Mouse (Mus musculus): Measurements from ENCODE around the gene D7Ertd443e. TPM values are rescaled to one million over a fixed set of nuclear protein-coding genes. Genes with fewer than 3 reads are reported as not detected.

D7Ertd443e gene
- polyA plus RNA-seq, 1 experiment, result 0.01 TPM

- Histone ChIP-seq H3ac (ENCODE audit: control insufficient read depth, insufficient read length, low read depth) (no peak overlapping the region), H3K79me3 (ENCODE audit: low read depth) (no peaks in the 10 kb centered on the region), H3K36me3 (ENCODE audit: control insufficient read depth, insufficient read depth) (no peaks in the 10 kb centered on the region), H3K79me2 (ENCODE audit: control insufficient read depth, insufficient read depth) (no peaks in the 10 kb centered on the region), H3K4me3 (ENCODE audit: insufficient read depth, poor library complexity, severe bottlenecking) (no peak overlapping the region), H3K27me3 (ENCODE audit: control insufficient read depth, insufficient read depth, insufficient read length) (peaks cover 3% of the 10 kb centered on the region)
- no peak for TF ChIP-seq MYOD1 (IDR thresholded peaks at IDR 0.05; ENCODE audit: control insufficient read depth, insufficient read length, low read depth)
- no peak for TF ChIP-seq USF1 (IDR thresholded peaks at IDR 0.05; ENCODE audit: low read depth)
- TF ChIP-seq CEBPB (IDR thresholded peaks at IDR 0.05; ENCODE audit: low read depth), result no peak
- no peak for TF ChIP-seq FOSL1 (IDR thresholded peaks at IDR 0.05; ENCODE audit: insufficient read depth, low read length, poor library complexity, severe bottlenecking)
- TF ChIP-seq MAX (IDR thresholded peaks at IDR 0.05), result no peak
- no peak for TF ChIP-seq CTCF (IDR thresholded peaks at IDR 0.05; ENCODE audit: control insufficient read depth, insufficient read depth, insufficient read length)
- TF ChIP-seq MYOG (IDR thresholded peaks at IDR 0.05; ENCODE audit: control insufficient read depth, extremely low read depth, insufficient read length), result no peak
These were observed 13.2 kb downstream of the D7Ertd443e start for GRCm38 (mm10) chr7:134372276-134372675.

- Histone ChIP-seq H3K27me3 (ENCODE audit: control insufficient read depth, insufficient read depth, insufficient read length) (peaks cover 3% of the 10 kb centered on the region), H3K36me3 (ENCODE audit: control insufficient read depth, insufficient read depth) (no peaks in the 10 kb centered on the region), H3K79me2 (ENCODE audit: control insufficient read depth, insufficient read depth) (no peaks in the 10 kb centered on the region), H3K79me3 (ENCODE audit: low read depth) (no peaks in the 10 kb centered on the region), H3K4me3 (ENCODE audit: insufficient read depth, poor library complexity, severe bottlenecking) (no peak overlapping the region), H3ac (ENCODE audit: control insufficient read depth, insufficient read length, low read depth) (no peak overlapping the region)
- TF ChIP-seq CTCF (IDR thresholded peaks at IDR 0.05; ENCODE audit: control insufficient read depth, insufficient read depth, insufficient read length) (no peak), MYOD1 (IDR thresholded peaks at IDR 0.05; ENCODE audit: control insufficient read depth, insufficient read length, low read depth) (no peak), USF1 (IDR thresholded peaks at IDR 0.05; ENCODE audit: low read depth) (no peak), FOSL1 (IDR thresholded peaks at IDR 0.05; ENCODE audit: insufficient read depth, low read length, poor library complexity, severe bottlenecking) (no peak), MYOG (IDR thresholded peaks at IDR 0.05; ENCODE audit: control insufficient read depth, extremely low read depth, insufficient read length) (no peak), MAX (IDR thresholded peaks at IDR 0.05) (no peak), CEBPB (IDR thresholded peaks at IDR 0.05; ENCODE audit: low read depth) (no peak)
These were observed 16.2 kb downstream of the D7Ertd443e start for GRCm38 (mm10) chr7:134369241-134369640.

- Histone ChIP-seq H3K79me2 (ENCODE audit: control insufficient read depth, insufficient read depth) (no peaks in the 10 kb centered on the region), H3K36me3 (ENCODE audit: control insufficient read depth, insufficient read depth) (no peaks in the 10 kb centered on the region), H3K4me3 (ENCODE audit: insufficient read depth, poor library complexity, severe bottlenecking) (no peak overlapping the region), H3ac (ENCODE audit: control insufficient read depth, insufficient read length, low read depth) (no peak overlapping the region), H3K79me3 (ENCODE audit: low read depth) (no peaks in the 10 kb centered on the region), H3K27me3 (ENCODE audit: control insufficient read depth, insufficient read depth, insufficient read length) (no peaks in the 10 kb centered on the region)
- TF ChIP-seq MYOD1 (IDR thresholded peaks at IDR 0.05; ENCODE audit: control insufficient read depth, insufficient read length, low read depth) (no peak), MAX (IDR thresholded peaks at IDR 0.05) (no peak), MYOG (IDR thresholded peaks at IDR 0.05; ENCODE audit: control insufficient read depth, extremely low read depth, insufficient read length) (no peak), CEBPB (IDR thresholded peaks at IDR 0.05; ENCODE audit: low read depth) (no peak), CTCF (IDR thresholded peaks at IDR 0.05; ENCODE audit: control insufficient read depth, insufficient read depth, insufficient read length) (no peak), USF1 (IDR thresholded peaks at IDR 0.05; ENCODE audit: low read depth) (no peak)
These were observed 23.1 kb downstream of the D7Ertd443e start for GRCm38 (mm10) chr7:134362257-134362870.

- H3K79me2 ChIP-seq (ENCODE audit: control insufficient read depth, insufficient read depth), result no peaks in the 10 kb centered on the region
- H3K79me3 ChIP-seq (ENCODE audit: low read depth), result no peaks in the 10 kb centered on the region
- no peaks in the 10 kb centered on the region for H3K27me3 ChIP-seq (ENCODE audit: control insufficient read depth, insufficient read depth, insufficient read length)
- no peak overlapping the region for H3ac ChIP-seq (ENCODE audit: control insufficient read depth, insufficient read length, low read depth)
- no peak overlapping the region for H3K4me3 ChIP-seq (ENCODE audit: insufficient read depth, poor library complexity, severe bottlenecking)
- no peaks in the 10 kb centered on the region for H3K36me3 ChIP-seq (ENCODE audit: control insufficient read depth, insufficient read depth)
- no peak for TF ChIP-seq CEBPB (IDR thresholded peaks at IDR 0.05; ENCODE audit: low read depth)
- peak; percentile 64 for TF ChIP-seq CTCF (IDR thresholded peaks at IDR 0.05; ENCODE audit: control insufficient read depth, insufficient read depth, insufficient read length)
These were observed 36.6 kb downstream of the D7Ertd443e start for GRCm38 (mm10) chr7:134348825-134349224.

GRCm38 (mm10) chr7:134342202-134342601 lies 43.3 kb downstream of the D7Ertd443e start:
- TF ChIP-seq FOSL1 (IDR thresholded peaks at IDR 0.05; ENCODE audit: insufficient read depth, low read length, poor library complexity, severe bottlenecking) (no peak), MYOD1 (IDR thresholded peaks at IDR 0.05; ENCODE audit: control insufficient read depth, insufficient read length, low read depth) (no peak), CTCF (IDR thresholded peaks at IDR 0.05; ENCODE audit: control insufficient read depth, insufficient read depth, insufficient read length) (no peak), USF1 (IDR thresholded peaks at IDR 0.05; ENCODE audit: low read depth) (no peak), MYOG (IDR thresholded peaks at IDR 0.05; ENCODE audit: control insufficient read depth, extremely low read depth, insufficient read length) (no peak)
- H3ac ChIP-seq (ENCODE audit: control insufficient read depth, insufficient read length, low read depth), result no peak overlapping the region
- no peaks in the 10 kb centered on the region for H3K79me2 ChIP-seq (ENCODE audit: control insufficient read depth, insufficient read depth)
- no peaks in the 10 kb centered on the region for H3K27me3 ChIP-seq (ENCODE audit: control insufficient read depth, insufficient read depth, insufficient read length)
- H3K36me3 ChIP-seq (ENCODE audit: control insufficient read depth, insufficient read depth), result no peaks in the 10 kb centered on the region
- H3K4me3 ChIP-seq (ENCODE audit: insufficient read depth, poor library complexity, severe bottlenecking), result no peak overlapping the region
- H3K79me3 ChIP-seq (ENCODE audit: low read depth), result no peaks in the 10 kb centered on the region

GRCm38 (mm10) chr7:134335951-134336350 lies 49.5 kb downstream of the D7Ertd443e start:
- no peak overlapping the region for H3ac ChIP-seq (ENCODE audit: control insufficient read depth, insufficient read length, low read depth)
- H3K36me3 ChIP-seq (ENCODE audit: control insufficient read depth, insufficient read depth), result no peaks in the 10 kb centered on the region
- no peaks in the 10 kb centered on the region for H3K27me3 ChIP-seq (ENCODE audit: control insufficient read depth, insufficient read depth, insufficient read length)
- no peaks in the 10 kb centered on the region for H3K79me3 ChIP-seq (ENCODE audit: low read depth)
- H3K4me3 ChIP-seq (ENCODE audit: insufficient read depth, poor library complexity, severe bottlenecking), result no peak overlapping the region
- TF ChIP-seq USF1 (IDR thresholded peaks at IDR 0.05; ENCODE audit: low read depth), result no peak
- no peak for TF ChIP-seq MYOG (IDR thresholded peaks at IDR 0.05; ENCODE audit: control insufficient read depth, extremely low read depth, insufficient read length)
- no peak for TF ChIP-seq MYOD1 (IDR thresholded peaks at IDR 0.05; ENCODE audit: control insufficient read depth, insufficient read length, low read depth)
- TF ChIP-seq CEBPB (IDR thresholded peaks at IDR 0.05; ENCODE audit: low read depth), result no peak
- TF ChIP-seq FOSL1 (IDR thresholded peaks at IDR 0.05; ENCODE audit: insufficient read depth, low read length, poor library complexity, severe bottlenecking), result no peak
- no peak for TF ChIP-seq CTCF (IDR thresholded peaks at IDR 0.05; ENCODE audit: control insufficient read depth, insufficient read depth, insufficient read length)
- no peak for TF ChIP-seq MAX (IDR thresholded peaks at IDR 0.05)
- H3K79me2 ChIP-seq (ENCODE audit: control insufficient read depth, insufficient read depth), result no peaks in the 10 kb centered on the region

All from C2C12 (cell line).